Mouse (Mus musculus) midbrain, embryonic 12.5 days (tissue): ENCODE results near the gene Phldb1. TPM values are rescaled to one million over a fixed set of nuclear protein-coding genes. Genes with fewer than 3 reads are reported as not detected.

Source experiments
- ATAC-seq: fragments of 200-750 bp; cut with Nextera tagmentation; 2 replicates; pipeline ENCODE4 v1.8.0; 2017; ENCODE audit warnings: low read depth, moderate TSS enrichment, moderate library complexity; ENCODE audit not compliant: low FRiP score
- H3K27ac ChIP-seq: fragments of 300-500 bp; sonication (generic); replicated peaks from 2 replicates; pipeline ENCODE4 v1.5.1; 2016; ENCODE audit warnings: mild to moderate bottlenecking
- H3K27me3 ChIP-seq: fragments of 300-500 bp; sonication (generic); 2 replicates; pipeline ENCODE4 v1.6.1; 2016; ENCODE audit warnings: mild to moderate bottlenecking
- H3K36me3 ChIP-seq: fragments of 300-500 bp; sonication (generic); 2 replicates; pipeline ENCODE4 v1.6.1; 2016
- H3K4me1 ChIP-seq: fragments of 300-500 bp; sonication (generic); 2 replicates; pipeline ENCODE4 v1.6.1; 2016
- H3K4me2 ChIP-seq: fragments of 300-500 bp; sonication (generic); replicated peaks from 2 replicates; pipeline ENCODE4 v1.6.1; 2016; ENCODE audit warnings: mild to moderate bottlenecking, moderate library complexity
- H3K4me3 ChIP-seq: fragments of 300-500 bp; sonication (generic); 2 replicates; pipeline ENCODE4 v1.5.1; 2016; ENCODE audit warnings: mild to moderate bottlenecking
- H3K9ac ChIP-seq: fragments of 300-500 bp; sonication (generic); replicated peaks from 2 replicates; pipeline ENCODE4 v1.6.1; 2016; ENCODE audit warnings: mild to moderate bottlenecking, moderate library complexity
- H3K9me3 ChIP-seq: fragments of 300-500 bp; sonication (generic); 2 replicates; pipeline ENCODE4 v1.6.1; 2016; ENCODE audit warnings: mild to moderate bottlenecking
- WGBS: fragments of 180-500 bp; shearing (Covaris S2); methylation state at CpG from one replicate; pipeline ENCODE4 v1.1.7; 2016; 5-methylcytosine and 5-hydroxymethylcytosine counted together
- polyA plus RNA-seq: library from polyadenylated mRNA; unstranded; fragments of >200 nt; fragmentation: Nextera tagmentation; extraction: Ambion mirVana; gene quantifications from 2 replicates; pipeline ENCODE4 v1.2.1, GENCODE M21; 2016

Phldb1 gene
- polyA plus RNA-seq, 1 experiment from 2014 or later = 74.5 TPM

GRCm38 (mm10) chr9:44715705-44716362, 19.2 kb downstream of the Phldb1 start:
- ATAC-seq = no peak
- Histone ChIP-seq H3K9ac (no peak overlapping the region), H3K27me3 (no peaks in the 10 kb centered on the region), H3K4me3 (no peak overlapping the region), H3K27ac (no peak overlapping the region), H3K4me2 (no peak overlapping the region), H3K4me1 (peaks cover 20% of the 10 kb centered on the region), H3K9me3 (no peaks in the 10 kb centered on the region), H3K36me3 (peaks cover 67% of the 10 kb centered on the region)
- 96% methylated on average over 28 of the region's 29 CpGs for WGBS

- H3K9me3 ChIP-seq = no peaks in the 10 kb centered on the region
- H3K4me2 ChIP-seq = no peak overlapping the region
- no peak overlapping the region for H3K27ac ChIP-seq
- H3K27me3 ChIP-seq = no peaks in the 10 kb centered on the region
- H3K4me3 ChIP-seq = no peak overlapping the region
- no peak for ATAC-seq
- 90% methylated on average over 17 of the region's 17 CpGs for WGBS
- peaks cover 14% of the 10 kb centered on the region for H3K4me1 ChIP-seq
- H3K9ac ChIP-seq = no peak overlapping the region
- H3K36me3 ChIP-seq = peaks cover 74% of the 10 kb centered on the region
Measured at GRCm38 (mm10) chr9:44715109-44715508, 19.9 kb downstream of the Phldb1 start.

GRCm38 (mm10) chr9:44713574-44713973, 21.4 kb downstream of the Phldb1 start:
- H3K36me3 ChIP-seq = peaks cover 80% of the 10 kb centered on the region
- no peak for ATAC-seq
- no peaks in the 10 kb centered on the region for H3K27me3 ChIP-seq
- H3K27ac ChIP-seq = no peak overlapping the region
- H3K4me1 ChIP-seq = peaks cover 13% of the 10 kb centered on the region
- no peak overlapping the region for H3K4me2 ChIP-seq
- H3K4me3 ChIP-seq = no peak overlapping the region
- H3K9me3 ChIP-seq = no peaks in the 10 kb centered on the region
- WGBS = 71% methylated on average over 2 of the region's 2 CpGs
- H3K9ac ChIP-seq = no peak overlapping the region

- ATAC-seq = no peak
- Histone ChIP-seq H3K4me2 (no peak overlapping the region), H3K36me3 (peaks cover 80% of the 10 kb centered on the region), H3K4me3 (no peak overlapping the region), H3K9ac (no peak overlapping the region), H3K9me3 (no peaks in the 10 kb centered on the region), H3K27me3 (0 out of 2 replicates have a peak, but pooled peaks cover 2% of the 10 kb centered on the region), H3K4me1 (peaks cover 18% of the 10 kb centered on the region), H3K27ac (no peak overlapping the region)
- WGBS = 94% methylated on average over 6 of the region's 6 CpGs
Measured at GRCm38 (mm10) chr9:44713080-44713479, 21.9 kb downstream of the Phldb1 start.

- WGBS = 66% methylated on average over 17 of the region's 17 CpGs
- H3K36me3 ChIP-seq = peaks cover 80% of the 10 kb centered on the region
- ATAC-seq = no peak
Measured at GRCm38 (mm10) chr9:44711602-44712001, 23.4 kb downstream of the Phldb1 start.

GRCm38 (mm10) chr9:44710213-44710612, 24.8 kb downstream of the Phldb1 start:
- peaks cover 80% of the 10 kb centered on the region for H3K36me3 ChIP-seq
- peaks cover 8% of the 10 kb centered on the region; the same call in 1 of the 2 replicates for H3K27me3 ChIP-seq
- no peaks in the 10 kb centered on the region for H3K9me3 ChIP-seq
- H3K4me2 ChIP-seq = no peak overlapping the region
- no peak for ATAC-seq
- no peak overlapping the region for H3K4me3 ChIP-seq
- no peak overlapping the region for H3K27ac ChIP-seq
- 86% methylated on average over 5 of the region's 5 CpGs for WGBS
- no peak overlapping the region for H3K9ac ChIP-seq
- H3K4me1 ChIP-seq = peaks cover 22% of the 10 kb centered on the region

More at GRCm38 (mm10) chr9:44711602-44712001, 23.4 kb downstream of the Phldb1 start:
- Histone ChIP-seq H3K4me3 (no peak overlapping the region), H3K4me2 (no peak overlapping the region), H3K27me3 (peaks cover 8% of the 10 kb centered on the region; the same call in 1 of the 2 replicates), H3K27ac (no peak overlapping the region), H3K4me1 (peaks cover 22% of the 10 kb centered on the region), H3K9ac (no peak overlapping the region), H3K9me3 (no peaks in the 10 kb centered on the region)

- WGBS = 39% methylated on average over 2 of the region's 2 CpGs
- Histone ChIP-seq H3K27me3 (peaks cover 8% of the 10 kb centered on the region; the same call in 1 of the 2 replicates), H3K36me3 (peaks cover 80% of the 10 kb centered on the region), H3K9ac (no peak overlapping the region), H3K4me1 (peaks cover 22% of the 10 kb centered on the region), H3K27ac (no peak overlapping the region), H3K9me3 (no peaks in the 10 kb centered on the region), H3K4me3 (no peak overlapping the region), H3K4me2 (no peak overlapping the region)
- no peak for ATAC-seq
Measured at GRCm38 (mm10) chr9:44709600-44709999, 25.4 kb downstream of the Phldb1 start.

- Histone ChIP-seq H3K9ac (peak overlapping the region; percentile 39; the same call in 1 of the 2 replicates), H3K4me1 (peaks cover 20% of the 10 kb centered on the region), H3K4me2 (peak overlapping the region; percentile 57), H3K36me3 (peaks cover 80% of the 10 kb centered on the region), H3K4me3 (peak overlapping the region; percentile 36), H3K27me3 (peaks cover 8% of the 10 kb centered on the region; the same call in 1 of the 2 replicates), H3K27ac (no peak overlapping the region), H3K9me3 (no peaks in the 10 kb centered on the region)
- 0 out of 2 replicates have a peak, but pooled peaks have one; percentile 17 for ATAC-seq
- WGBS = 14% methylated on average over 6 of the region's 6 CpGs
Measured at GRCm38 (mm10) chr9:44708925-44709324, 26.1 kb downstream of the Phldb1 start.

- peak; percentile 82 for ATAC-seq
- peak overlapping the region; percentile 36 for H3K4me3 ChIP-seq
- H3K36me3 ChIP-seq = peaks cover 80% of the 10 kb centered on the region
- H3K27me3 ChIP-seq = peaks cover 8% of the 10 kb centered on the region; the same call in 1 of the 2 replicates
- H3K4me1 ChIP-seq = peaks cover 20% of the 10 kb centered on the region
- no peaks in the 10 kb centered on the region for H3K9me3 ChIP-seq
- peak overlapping the region; percentile 57 for H3K4me2 ChIP-seq
- H3K9ac ChIP-seq = peak overlapping the region; percentile 39
- 3% methylated on average over 23 of the region's 24 CpGs for WGBS
- H3K27ac ChIP-seq = 0 out of 2 replicates have a peak overlapping the region, but pooled peaks have one; percentile 16
Measured at GRCm38 (mm10) chr9:44708429-44708765, 26.6 kb downstream of the Phldb1 start.

GRCm38 (mm10) chr9:44707749-44708428, 27.1 kb downstream of the Phldb1 start:
- Histone ChIP-seq H3K4me1 (peaks cover 20% of the 10 kb centered on the region), H3K27ac (0 out of 2 replicates have a peak overlapping the region, but pooled peaks have one; percentile 16)
- peak; percentile 27; the same call in 1 of the 2 replicates for ATAC-seq

GRCm38 (mm10) chr9:44699730-44700129, 35.3 kb downstream of the Phldb1 start:
- H3K4me3 ChIP-seq = no peak overlapping the region
- WGBS = 93% methylated on average over 5 of the region's 5 CpGs
- no peak overlapping the region for H3K9ac ChIP-seq
- no peak overlapping the region for H3K27ac ChIP-seq
- no peak overlapping the region for H3K4me2 ChIP-seq
- peaks cover 97% of the 10 kb centered on the region for H3K36me3 ChIP-seq
- no peak for ATAC-seq
- no peaks in the 10 kb centered on the region for H3K9me3 ChIP-seq
- no peaks in the 10 kb centered on the region for H3K27me3 ChIP-seq
- no peaks in the 10 kb centered on the region for H3K4me1 ChIP-seq

More at GRCm38 (mm10) chr9:44707749-44708428, 27.1 kb downstream of the Phldb1 start:
- Histone ChIP-seq H3K36me3 (peaks cover 80% of the 10 kb centered on the region), H3K4me3 (peak overlapping the region; percentile 36), H3K9me3 (no peaks in the 10 kb centered on the region), H3K9ac (peak overlapping the region; percentile 39), H3K4me2 (peak overlapping the region; percentile 57), H3K27me3 (peaks cover 8% of the 10 kb centered on the region; the same call in 1 of the 2 replicates)
- 18% methylated on average over 28 of the region's 28 CpGs for WGBS

GRCm38 (mm10) chr9:44699196-44699595, 35.8 kb downstream of the Phldb1 start:
- no peaks in the 10 kb centered on the region for H3K4me1 ChIP-seq
- ATAC-seq = no peak
- peaks cover 97% of the 10 kb centered on the region for H3K36me3 ChIP-seq
- H3K4me3 ChIP-seq = no peak overlapping the region
- no peak overlapping the region for H3K27ac ChIP-seq
- no peaks in the 10 kb centered on the region for H3K9me3 ChIP-seq
- H3K27me3 ChIP-seq = no peaks in the 10 kb centered on the region
- H3K9ac ChIP-seq = no peak overlapping the region
- H3K4me2 ChIP-seq = no peak overlapping the region
- WGBS = 89% methylated on average over 10 of the region's 10 CpGs
